Comparison of ENCODE assay signal across 9 mouse cellular contexts in the genomic region with DNA sequence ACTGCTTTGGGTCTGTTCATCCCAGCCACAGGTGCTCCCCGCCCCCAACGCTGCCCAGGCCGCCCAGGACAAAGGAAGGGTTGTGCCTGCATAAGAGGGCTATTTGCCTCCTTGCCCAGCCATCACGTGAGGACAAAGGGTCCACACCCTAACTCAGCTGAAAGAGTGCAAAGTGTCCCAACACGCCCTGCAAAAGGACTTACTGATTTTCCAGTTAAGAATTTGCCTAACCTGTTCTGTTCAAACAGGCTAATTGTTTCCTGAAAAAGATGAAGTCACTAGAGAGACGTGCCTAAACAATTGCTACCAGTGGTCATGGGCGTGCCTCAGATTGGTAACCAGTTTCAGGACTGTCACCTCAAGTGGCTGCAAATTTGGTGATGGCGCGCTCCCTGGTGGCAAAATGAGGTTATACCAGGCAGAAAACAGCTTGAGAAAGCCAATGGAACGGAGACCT. TPM values are rescaled to one million over a fixed set of nuclear protein-coding genes. Genes with fewer than 3 reads are reported as not detected.
DNase-seq lines count a peak whose midpoint lies in the region; ATAC-seq and TF ChIP-seq lines count a peak whose summit lies in the region.
"Had no signal": no experiment of that assay in that cellular context is flagged by ENCODE, and none has a peak within 500 bp of the region (broad histone marks: within the 10 kb centered on the region; RNA-seq: fewer than 3 reads in every experiment).

No protein-coding gene starts in this region.

- peak; percentile 94 for DNase-seq in MEL (ENCODE audit: low read depth, low spot score)
- DNase-seq in c-Kit-positive CD71-positive TER-119-negative erythroid progenitor cells, embryonic 14.5 days (ENCODE audit: low read depth), result peak; percentile 74
- DNase-seq in hindbrain, embryonic 11.5 days (ENCODE audit: low spot score), result peak; percentile 92
- DNase-seq in layer of hippocampus, adult 9-11 months, result peak; percentile 42
- DNase-seq in lung, postnatal 10 days, result peak; percentile 92
- peak; percentile 79 for DNase-seq in ovary, postnatal 36 days (ENCODE audit: low spot score)
- DNase-seq in thymus, postnatal 25 days, result peak; percentile 88

- H3K4me3 ChIP-seq in MEL (ENCODE audit: control insufficient read depth in 1 of 2, insufficient read depth in 1 of 2, low read depth in 2 of 2, low read length in 2 of 2), result no peak overlapping the region
- no peak overlapping the region for H3K4me3 ChIP-seq in forebrain, embryonic 13.5 days
- H3K4me3 ChIP-seq in hindbrain, embryonic 11.5 days (ENCODE audit: low read depth, low read length), result no peak overlapping the region

- no peak overlapping the region for H3K9ac ChIP-seq in MEL (ENCODE audit: control insufficient read depth, low read depth, low read length, poor library complexity, severe bottlenecking)
- no peak overlapping the region for H3K9ac ChIP-seq in forebrain, embryonic 13.5 days
- peak overlapping the region; percentile 38 for H3K9ac ChIP-seq in hindbrain, embryonic 11.5 days (ENCODE audit: low read depth, low read length)

- H3K9me3 ChIP-seq in MEL (replicated peaks; ENCODE audit: insufficient read depth, low read length), result no peaks in the 10 kb centered on the region
- H3K9me3 ChIP-seq in forebrain, embryonic 13.5 days (replicated peaks), result no peaks in the 10 kb centered on the region
- no peaks in the 10 kb centered on the region for H3K9me3 ChIP-seq in hindbrain, embryonic 11.5 days (ENCODE audit: control insufficient read depth, low read length)

- H3K4me1 ChIP-seq in MEL (ENCODE audit: control insufficient read depth in 1 of 2, insufficient read depth in 2 of 2, low read length in 2 of 2), result peaks cover 0 to 3% of the 10 kb centered on the region in 2 experiments; a peak in 2 of 4 replicates
- peaks cover 3% of the 10 kb centered on the region for H3K4me1 ChIP-seq in forebrain, embryonic 13.5 days
- H3K4me1 ChIP-seq in hindbrain, embryonic 11.5 days (replicated peaks; ENCODE audit: control insufficient read depth, insufficient read depth, low read length), result no peaks in the 10 kb centered on the region; the same call in 1 of the 2 replicates

- 4% methylated on average over 10 of the region's 10 CpGs for WGBS in forebrain, embryonic 13.5 days
- 9% methylated on average over 10 of the region's 10 CpGs for WGBS in hindbrain, embryonic 11.5 days

- H3K4me2 ChIP-seq in forebrain, embryonic 13.5 days, result peak overlapping the region; percentile 33
- peak overlapping the region; percentile 24 for H3K4me2 ChIP-seq in hindbrain, embryonic 11.5 days (replicated peaks; ENCODE audit: low read depth, low read length)

- peaks cover 0 to 2% of the 10 kb centered on the region in 2 experiments; a peak in 1 of 4 replicates for H3K36me3 ChIP-seq in MEL (ENCODE audit: control insufficient read depth in 1 of 2, insufficient read depth in 2 of 2, low read length in 2 of 2)
- no peaks in the 10 kb centered on the region for H3K36me3 ChIP-seq in forebrain, embryonic 13.5 days (ENCODE audit: poor library complexity, severe bottlenecking)
- H3K36me3 ChIP-seq in hindbrain, embryonic 11.5 days (ENCODE audit: control insufficient read depth, insufficient read depth, low read length), result no peaks in the 10 kb centered on the region

- peak; percentile 70 to 99 (median 85) for TF ChIP-seq CTCF in MEL (IDR thresholded peaks at IDR 0.05 in 2 of 3, conservative IDR thresholded peaks at IDR 0.05 in 1 of 3; ENCODE audit: control insufficient read depth in 1 of 3, insufficient read depth in 1 of 3, low read depth in 2 of 3, low read length in 3 of 3, poor library complexity in 1 of 3, severe bottlenecking in 1 of 3)

- H3K27me3 ChIP-seq in MEL (ENCODE audit: control insufficient read depth in 1 of 2, insufficient read depth in 2 of 2, low read length in 2 of 2), result no peaks in the 10 kb centered on the region
- no peaks in the 10 kb centered on the region for H3K27me3 ChIP-seq in forebrain, embryonic 13.5 days
- H3K27me3 ChIP-seq in hindbrain, embryonic 11.5 days (ENCODE audit: control insufficient read depth, insufficient read depth, low read length), result no peaks in the 10 kb centered on the region

- no peak for TF ChIP-seq EP300 in MEL (IDR thresholded peaks at IDR 0.05; ENCODE audit: low read depth in 1 of 2, low read length in 2 of 2)

- peak; percentile 75 for ATAC-seq in forebrain, embryonic 13.5 days
- ATAC-seq in hindbrain, embryonic 11.5 days (ENCODE audit: low FRiP score), result peak; percentile 80

- H3K27ac ChIP-seq in MEL (ENCODE audit: control insufficient read depth, low read depth, low read length), result no peak overlapping the region
- no peak overlapping the region for H3K27ac ChIP-seq in forebrain, embryonic 13.5 days
- no peak overlapping the region for H3K27ac ChIP-seq in hindbrain, embryonic 11.5 days (ENCODE audit: low read depth, low read length)
- H3K27ac ChIP-seq: macrophage had no signal

- no peak for TF ChIP-seq POLR2A in MEL (IDR thresholded peaks at IDR 0.05; ENCODE audit: control insufficient read depth in 1 of 2, insufficient read depth in 1 of 2, low read depth in 1 of 2, low read length in 2 of 2, poor library complexity in 1 of 2)

- TF ChIP-seq RAD21 in MEL (IDR thresholded peaks at IDR 0.05; ENCODE audit: low read depth, low read length), result peak; percentile 99

- no peaks in the 10 kb centered on the region for H3K79me2 ChIP-seq in MEL (ENCODE audit: control insufficient read depth, insufficient read depth, low read length, poor library complexity)

TF ChIP-seq in MEL, 35 proteins besides CTCF, POLR2A, EP300 and RAD21:
- TF ChIP-seq SMC3 (IDR thresholded peaks at IDR 0.05; ENCODE audit: low read depth, low read length) (peak; percentile 98), USF1 (IDR thresholded peaks at IDR 0.05; ENCODE audit: low read depth, low read length) (no peak), MXI1 (IDR thresholded peaks at IDR 0.05; ENCODE audit: low read depth, low read length) (no peak), CHD2 (IDR thresholded peaks at IDR 0.05; ENCODE audit: low read length) (no peak), MYC (IDR thresholded peaks at IDR 0.05; ENCODE audit: low read depth, low read length) (no peak), POLR2AphosphoS5 (IDR thresholded peaks at IDR 0.05; ENCODE audit: borderline replicate concordance, low read depth, low read length) (no peak), TBP (IDR thresholded peaks at IDR 0.05; ENCODE audit: low read depth, low read length) (no peak), MAFK (IDR thresholded peaks at IDR 0.05; ENCODE audit: borderline replicate concordance, low read depth, low read length) (no peak), ZKSCAN1 (IDR thresholded peaks at IDR 0.05; ENCODE audit: low read depth, low read length) (no peak), BHLHE40 (IDR thresholded peaks at IDR 0.05; ENCODE audit: borderline replicate concordance, low read depth, low read length) (no peak), SIN3A (IDR thresholded peaks at IDR 0.05; ENCODE audit: low read length) (peak; percentile 75), POLR2AphosphoS2 (IDR thresholded peaks at IDR 0.05; ENCODE audit: low read length) (no peak), GABPA (IDR thresholded peaks at IDR 0.05; ENCODE audit: low read depth, low read length) (no peak), ELF1 (IDR thresholded peaks at IDR 0.05; ENCODE audit: low read depth, low read length) (no peak), MYB (IDR thresholded peaks at IDR 0.05; ENCODE audit: low read depth, low read length) (no peak), ZC3H11A (IDR thresholded peaks at IDR 0.05; ENCODE audit: low read depth, low read length) (peak; percentile 99), MAZ (IDR thresholded peaks at IDR 0.05; ENCODE audit: low read depth, low read length) (no peak; the same call in 1 of the 2 replicates), CHD1 (IDR thresholded peaks at IDR 0.05; ENCODE audit: low read depth, low read length) (no peak), JUND (IDR thresholded peaks at IDR 0.05; ENCODE audit: low read depth, low read length) (0 out of 2 replicates have a peak, but pooled peaks have one; percentile 32), HCFC1 (IDR thresholded peaks at IDR 0.05; ENCODE audit: low read depth, low read length) (no peak), MEF2A (IDR thresholded peaks at IDR 0.05; ENCODE audit: extremely low read depth, insufficient replicate concordance, low read depth, low read length, poor library complexity, severe bottlenecking) (no peak), MAX (IDR thresholded peaks at IDR 0.05; ENCODE audit: low read length) (no peak; the same call in 1 of the 2 replicates), NELFE (IDR thresholded peaks at IDR 0.05; ENCODE audit: low read depth, low read length) (no peak), GATA1 (IDR thresholded peaks at IDR 0.05; ENCODE audit: low read depth, low read length) (no peak), RCOR1 (IDR thresholded peaks at IDR 0.05; ENCODE audit: low read depth, low read length) (0 out of 2 replicates have a peak, but pooled peaks have one; percentile 9)
TF ChIP-seq in MEL: peak in this region for 5.

RNA-seq across cellular contexts. Expression of a gene that starts 18.8 kb away (rescaled TPM):
- 9.6 and 11.1 TPM in 2 replicates for total RNA-seq in MEL (2012; rRNA removed)
- 10 to 100 TPM in 1 of 2 experiments, not detected in 1; 16.2 TPM for polyA plus RNA-seq in MEL (2012; ENCODE audit: insufficient read depth in 1 of 2, insufficient read length in 2 of 2, low read depth in 1 of 2, low replicate concordance in 2 of 2, missing spikeins in 1 of 2)
- 22.4 and 24.7 TPM in 2 replicates for polyA plus RNA-seq in forebrain, embryonic 13.5 days (2015; fragmentation: Nextera tagmentation; extraction: Ambion mirVana)
- 25.4 and 28.6 TPM in 2 replicates for polyA plus RNA-seq in hindbrain, embryonic 11.5 days (2014; fragmentation: Nextera tagmentation; extraction: Ambion mirVana)

Comparison
In these comparisons a context has a peak if more than half of its experiments do, and no peak if none do; other contexts are left out.
1. DNase-seq: peak in every context shown above with its lines; median percentile 94 in MEL; 92 in hindbrain, embryonic 11.5 days; 92 in lung, postnatal 10 days; 88 in thymus, postnatal 25 days; 79 in ovary, postnatal 36 days; 74 in c-Kit-positive CD71-positive TER-119-negative erythroid progenitor cells, embryonic 14.5 days; 42 in layer of hippocampus, adult 9-11 months.